Mouse (Mus musculus) T-cell, adult 2 months (primary cell): ENCODE results near the gene Ppfia4.

Source experiments
- DNase-seq: peaks from one replicate; pipeline ENCODE4 v3.0.0; 2022; ENCODE audit warnings: low spot score

Gene Ppfia4

DNA sequence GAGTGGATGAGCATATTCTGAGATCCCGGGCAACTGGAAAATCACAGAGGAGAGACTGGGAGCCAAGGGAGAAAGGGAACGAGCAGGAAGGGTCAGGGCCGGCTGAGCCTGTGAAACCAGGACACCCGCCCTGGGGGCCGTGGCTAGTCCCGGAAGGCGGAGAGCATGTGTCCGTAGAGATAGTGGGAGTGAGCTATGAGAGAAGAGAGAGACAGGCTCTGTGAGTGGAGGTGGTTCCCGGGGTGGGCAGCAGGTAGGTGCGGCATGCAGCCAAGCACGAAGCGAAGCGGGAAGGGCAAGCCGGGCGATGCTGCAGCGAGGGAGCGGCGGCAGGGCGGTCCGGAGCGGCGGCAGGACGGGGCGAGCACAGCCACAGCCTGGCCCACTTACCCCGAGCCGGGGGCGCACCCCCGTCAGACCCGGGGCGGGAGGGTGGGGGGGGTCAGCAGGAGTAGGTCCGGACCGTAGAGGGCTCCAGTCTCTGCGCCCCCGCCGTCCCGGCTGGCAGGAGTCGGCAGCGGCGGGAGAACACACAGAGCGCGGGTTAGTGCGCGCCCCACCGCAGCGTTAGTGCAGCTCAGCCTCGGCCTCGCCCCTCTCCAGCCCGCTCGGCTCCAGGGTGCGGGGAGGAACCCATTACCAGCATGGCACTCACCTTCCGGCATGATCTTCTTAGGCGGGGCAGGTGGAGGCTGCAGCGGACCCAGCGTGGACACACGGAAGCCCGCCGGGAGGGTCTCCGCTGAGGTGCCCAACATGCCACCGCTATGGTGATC is 33.9 kb downstream of the Ppfia4 start:
- no peak for DNase-seq

- DNase-seq, result no peak
These were observed 35.5 kb downstream of the Ppfia4 start for GRCm38 (mm10) chr1:134297265-134297664.

DNA sequence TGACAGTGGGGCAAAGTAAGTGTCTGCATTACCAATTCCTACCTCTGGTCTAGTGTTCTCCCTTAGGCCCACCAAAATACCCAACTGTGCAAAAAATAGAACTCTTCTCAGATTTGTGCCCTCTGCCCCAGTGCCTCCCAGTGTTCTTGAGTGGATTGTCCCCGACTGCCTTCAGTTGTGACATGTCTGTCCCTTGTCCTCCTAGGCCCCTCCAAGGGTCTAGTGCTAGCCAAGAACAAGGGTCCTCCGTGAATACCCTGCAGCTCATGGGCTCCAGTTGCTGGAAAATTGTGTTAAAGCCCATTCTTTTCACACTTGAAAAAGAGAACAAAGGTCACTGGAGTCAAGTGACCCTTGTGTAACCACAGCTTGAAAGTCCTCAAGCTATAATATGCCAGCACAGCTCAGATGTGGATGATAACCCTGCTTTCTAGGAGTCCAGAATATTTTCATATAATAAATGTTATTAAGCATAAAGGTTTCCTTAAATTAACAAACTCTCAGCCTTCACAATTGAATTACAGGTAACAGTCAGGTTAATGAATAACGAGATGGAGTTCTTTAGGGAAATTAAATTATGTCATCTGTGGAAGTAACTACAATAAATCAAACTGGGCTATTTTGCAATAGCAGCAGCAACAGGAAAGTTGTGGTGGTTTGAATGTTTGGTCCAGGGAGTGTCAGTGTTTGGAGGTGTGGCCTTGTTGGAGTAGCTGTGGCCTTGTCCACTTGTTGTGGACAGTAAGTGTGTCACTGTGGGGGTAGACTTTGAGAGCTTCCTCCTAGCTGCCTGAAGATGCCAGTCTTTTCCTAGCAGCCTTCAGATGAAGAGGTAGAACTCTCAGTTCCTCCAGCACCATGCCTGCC is 38.8 kb downstream of the Ppfia4 start:
- DNase-seq, result no peak

- no peak for DNase-seq
These were observed 39.5 kb downstream of the Ppfia4 start for GRCm38 (mm10) chr1:134293276-134293675.

GRCm38 (mm10) chr1:134292601-134293000 is 40.1 kb downstream of the Ppfia4 start:
- no peak for DNase-seq

- no peak for DNase-seq
These were observed 40.7 kb downstream of the Ppfia4 start for GRCm38 (mm10) chr1:134292073-134292472.

- DNase-seq, result no peak
These were observed 41.2 kb downstream of the Ppfia4 start for GRCm38 (mm10) chr1:134291555-134291954.

- DNase-seq, result no peak
These were observed 41.8 kb downstream of the Ppfia4 start for GRCm38 (mm10) chr1:134290909-134291308.

DNA sequence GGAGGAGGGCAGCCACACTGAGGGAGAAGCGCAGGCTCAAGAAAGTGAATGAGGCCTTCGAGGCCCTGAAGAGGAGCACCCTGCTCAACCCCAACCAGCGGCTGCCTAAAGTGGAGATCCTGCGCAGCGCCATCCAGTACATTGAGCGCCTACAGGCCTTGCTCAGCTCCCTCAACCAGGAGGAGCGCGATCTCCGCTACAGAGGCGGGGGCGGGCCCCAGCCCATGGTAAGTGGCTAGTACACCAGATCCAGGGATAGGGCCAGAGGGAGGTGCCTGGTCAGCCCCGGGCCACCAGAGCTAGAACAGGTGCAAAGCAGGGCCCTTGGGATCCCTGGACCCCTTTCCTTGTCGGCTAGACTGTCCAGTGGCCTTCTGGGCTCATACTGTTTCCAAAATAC is 42.4 kb downstream of the Ppfia4 start:
- DNase-seq, result no peak

DNA sequence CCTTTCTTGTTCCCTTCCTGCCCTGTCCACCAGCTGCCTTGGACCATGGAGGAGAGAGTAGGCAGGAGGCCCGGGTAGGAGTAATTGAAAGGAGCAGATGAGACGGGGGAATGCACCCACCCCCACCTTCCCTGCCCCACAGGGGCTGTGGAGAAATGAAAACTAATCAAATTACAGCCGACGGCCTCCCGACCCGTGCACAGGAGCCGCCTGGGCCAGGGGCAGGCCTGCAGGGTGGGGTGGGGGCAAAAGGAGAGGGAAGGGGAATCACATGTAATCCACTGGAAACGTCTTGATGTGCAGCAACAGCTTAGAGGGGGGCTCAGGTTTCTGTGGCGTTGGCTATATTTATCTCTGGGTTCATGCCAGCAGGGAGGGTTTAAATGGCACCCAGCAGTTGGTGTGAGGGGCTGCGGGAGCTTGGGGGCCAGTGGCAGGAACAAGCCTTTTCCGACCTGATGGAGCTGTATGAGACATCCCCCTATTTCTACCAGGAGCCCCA is 43.1 kb downstream of the Ppfia4 start, which contains the start of gene Myog:
TSS of gene Myog (plus strand) at position 392 of the 502 bp plus-strand sequence.
- no peak for DNase-seq

DNA sequence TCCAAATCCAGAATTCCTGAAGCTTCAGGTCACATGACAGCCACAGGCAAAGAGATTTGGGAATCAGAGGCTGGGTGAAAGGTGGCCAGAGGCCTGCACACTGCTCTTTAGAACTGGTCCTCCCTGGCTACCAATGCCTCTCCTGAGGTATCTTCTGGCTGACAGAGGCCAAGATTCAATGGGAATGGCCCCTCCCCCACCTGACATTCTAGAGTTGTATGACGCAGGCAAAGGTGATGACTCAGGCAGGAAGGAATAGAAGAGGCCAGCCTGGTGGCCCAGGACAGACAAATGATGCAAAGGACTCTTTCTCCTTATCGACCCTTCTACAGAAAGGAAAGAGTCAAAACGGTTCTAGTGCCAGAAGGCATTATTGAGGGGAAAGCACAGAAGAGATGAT is 44.5 kb downstream of the Ppfia4 start:
- no peak for DNase-seq

DNA sequence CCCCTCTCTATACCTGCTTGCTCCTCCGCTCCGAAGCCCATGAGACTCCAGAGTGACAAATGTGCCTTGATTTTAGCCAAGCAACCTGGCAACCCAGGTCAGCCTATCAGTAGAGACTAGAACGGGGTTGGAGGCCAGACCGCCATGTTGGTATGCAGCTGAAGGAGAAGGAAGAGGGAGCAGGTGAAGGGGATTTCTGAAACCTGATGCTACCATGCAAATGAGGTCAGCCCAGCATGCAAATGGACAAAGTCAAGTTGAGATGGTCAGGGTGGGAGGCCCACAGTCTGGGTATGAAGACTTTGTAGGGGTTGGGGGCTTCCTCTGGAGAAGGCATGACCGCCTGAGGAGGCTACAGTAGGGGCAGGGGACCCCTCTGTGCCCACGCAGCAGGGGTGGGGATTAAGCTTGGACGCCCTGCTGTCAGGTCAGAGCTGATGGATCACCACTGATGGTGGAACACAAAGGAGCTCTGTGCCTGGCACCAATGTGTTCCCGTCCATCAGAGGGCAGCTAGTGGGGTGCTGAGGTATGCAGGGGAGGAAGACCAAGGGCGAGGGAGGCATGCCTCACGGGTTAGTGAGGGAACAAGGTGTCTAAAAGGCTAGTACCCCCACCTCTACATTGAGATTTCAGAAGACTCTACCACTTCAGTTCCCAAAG is 47.1 kb downstream of the Ppfia4 start:
- no peak for DNase-seq

- DNase-seq, result no peak
These were observed 49.6 kb downstream of the Ppfia4 start for GRCm38 (mm10) chr1:134283108-134283507.

DNA sequence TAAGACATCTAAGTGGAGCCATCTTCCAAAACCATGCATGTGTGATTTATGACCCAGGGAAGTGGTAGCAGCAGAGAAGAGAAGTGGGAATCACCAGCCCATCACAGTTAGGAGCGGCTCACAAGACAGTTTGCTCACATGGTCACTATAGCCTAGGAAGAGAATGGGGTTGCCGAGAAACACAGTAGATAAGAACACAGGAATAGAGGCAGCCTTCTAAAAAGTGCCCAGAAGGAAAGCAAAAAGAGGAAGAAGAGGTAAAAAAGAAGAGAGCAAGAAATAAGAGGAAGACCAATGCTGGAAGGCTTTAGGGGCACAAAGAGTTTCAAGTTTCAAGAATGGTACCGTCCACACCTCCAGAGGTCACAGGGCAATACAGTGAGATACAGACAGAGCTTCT is 50.4 kb downstream of the Ppfia4 start:
- no peak for DNase-seq

- no peak for DNase-seq
These were observed 51.2 kb downstream of the Ppfia4 start for GRCm38 (mm10) chr1:134281563-134281962.

- no peak for DNase-seq
These were observed 52.6 kb downstream of the Ppfia4 start for GRCm38 (mm10) chr1:134280174-134280573.

DNA sequence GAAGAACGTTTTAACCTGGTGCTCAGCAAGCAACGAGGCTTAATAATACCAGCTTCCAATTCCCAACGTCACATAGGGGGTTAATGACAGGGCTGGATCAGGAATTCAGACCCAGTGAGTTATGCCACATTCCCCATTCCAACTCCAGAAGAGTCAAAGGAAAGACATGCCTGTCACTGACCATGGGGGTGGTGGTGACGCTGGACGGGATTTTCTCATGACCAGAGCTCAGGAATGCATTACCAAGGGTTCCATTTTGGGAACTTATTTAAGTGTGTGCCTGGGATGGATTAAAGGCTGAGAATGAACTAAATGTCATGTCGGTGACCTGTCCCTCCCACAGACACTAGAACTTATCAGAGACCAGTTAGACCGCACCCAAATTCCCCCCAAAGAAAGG is 55.9 kb downstream of the Ppfia4 start:
- DNase-seq, result no peak

- no peak for DNase-seq
These were observed 56.9 kb downstream of the Ppfia4 start for GRCm38 (mm10) chr1:134275616-134276464.

GRCm38 (mm10) chr1:134274483-134274920 is 58.2 kb downstream of the Ppfia4 start:
- no peak for DNase-seq

- DNase-seq, result no peak
These were observed 59.0 kb downstream of the Ppfia4 start for GRCm38 (mm10) chr1:134273493-134274395.
